Mouse (Mus musculus): ENCODE results near the gene Ccdc93.
A peak's percentile ranks its signal among the peaks of the same experiment; 100 is the strongest.

Gene Ccdc93

GRCm38 (mm10) chr1:121511966-121512365 lies 81.1 kb downstream of the Ccdc93 start:
- DNase-seq (ENCODE audit: low read depth, low spot score): no peak

GRCm38 (mm10) chr1:121518609-121519008 lies 87.8 kb downstream of the Ccdc93 start:
- no peak for DNase-seq (ENCODE audit: low read depth, low spot score)

GRCm38 (mm10) chr1:121527061-121527460 lies 96.2 kb downstream of the Ccdc93 start:
- no peak for DNase-seq (ENCODE audit: low read depth, low spot score)

- DNase-seq (ENCODE audit: low read depth, low spot score): peak; percentile 50
Observed at GRCm38 (mm10) chr1:121527600-121528398, 97.0 kb downstream of the Ccdc93 start.

GRCm38 (mm10) chr1:121528399-121528720 lies 97.5 kb downstream of the Ccdc93 start, which contains the start of gene Htr5b:
Htr5b (minus strand) TSS chr1:121528465.
- peak; percentile 83 for DNase-seq (ENCODE audit: low read depth, low spot score)

- no peak for DNase-seq (ENCODE audit: low read depth, low spot score)
Observed at GRCm38 (mm10) chr1:121529286-121529685, 98.4 kb downstream of the Ccdc93 start.

GRCm38 (mm10) chr1:121531439-121531838 lies 100.6 kb downstream of the Ccdc93 start:
- no peak for DNase-seq (ENCODE audit: low read depth, low spot score)

GRCm38 (mm10) chr1:121540361-121540760 lies 109.5 kb downstream of the Ccdc93 start:
- no peak for DNase-seq (ENCODE audit: low read depth, low spot score)

GRCm38 (mm10) chr1:121546844-121547243 lies 116.0 kb downstream of the Ccdc93 start:
- no peak for DNase-seq (ENCODE audit: low read depth, low spot score)

GRCm38 (mm10) chr1:121548667-121549066 lies 117.8 kb downstream of the Ccdc93 start:
- DNase-seq (ENCODE audit: low read depth, low spot score): no peak

- peak; percentile 60 for DNase-seq (ENCODE audit: low read depth, low spot score)
Observed at GRCm38 (mm10) chr1:121549456-121549855, 118.6 kb downstream of the Ccdc93 start.

- no peak for DNase-seq (ENCODE audit: low read depth, low spot score)
Observed at GRCm38 (mm10) chr1:121550801-121551456, 120.1 kb downstream of the Ccdc93 start.

- peak; percentile 36 for DNase-seq (ENCODE audit: low read depth, low spot score)
Observed at GRCm38 (mm10) chr1:121551457-121551835, 120.6 kb downstream of the Ccdc93 start.
